Mouse (Mus musculus): Measurements from ENCODE around the gene Batf3.

Batf3 gene

DNA sequence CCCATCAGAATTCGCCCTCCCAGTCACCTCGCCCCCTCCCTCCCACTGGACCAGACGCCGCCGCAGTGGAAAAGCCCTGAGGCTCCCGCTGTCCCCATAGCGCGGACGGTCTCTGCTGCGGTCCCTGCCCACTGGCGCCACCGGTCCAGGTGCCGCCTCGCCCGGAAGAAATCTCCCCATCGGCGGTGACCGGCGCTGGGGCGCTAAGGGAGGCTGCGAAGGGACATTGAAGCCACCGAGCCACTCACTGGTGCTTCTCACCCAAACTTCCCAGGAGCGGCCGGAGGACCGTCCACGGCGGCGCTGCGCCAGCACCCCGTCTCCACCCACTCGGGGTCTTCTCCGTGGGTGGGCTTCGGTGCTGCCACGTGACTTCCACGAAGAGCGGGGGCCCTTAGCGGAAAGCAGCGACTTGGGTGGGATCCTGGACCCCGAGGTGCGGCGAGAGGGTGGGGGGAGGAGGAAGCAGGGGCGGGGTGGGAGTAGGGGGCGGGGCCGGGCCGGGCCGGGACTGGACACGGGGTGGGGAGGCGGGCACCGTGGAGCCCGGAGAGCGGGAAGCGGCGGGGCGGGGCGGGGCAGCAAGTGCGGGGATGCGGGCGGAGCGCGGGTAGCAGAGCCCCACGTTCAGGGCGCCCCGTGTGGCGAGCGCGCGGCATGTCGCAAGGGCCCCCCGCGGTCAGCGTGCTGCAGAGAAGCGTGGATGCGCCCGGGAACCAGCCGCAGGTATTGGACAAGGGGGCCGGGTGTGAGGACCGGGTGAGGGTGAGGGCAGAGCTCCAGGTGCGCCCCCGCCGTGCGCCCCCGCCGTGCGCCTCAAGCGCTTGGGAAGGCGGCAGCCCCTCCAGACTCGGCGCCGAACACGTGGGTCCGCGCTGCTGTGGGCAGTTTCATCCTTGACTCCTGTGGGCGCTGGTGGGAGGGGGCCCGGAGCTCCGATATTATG is at the start of gene Batf3:
Gene Batf3 (plus strand): TSS at position 46 of the 946 bp plus-strand sequence.
- in situ Hi-C loops (cut with MseI, MboI) = loop anchor here in 1 of 2 experiments (10.0 kb wide), 1 partner anchor 187 kb away; no protein-coding TSS in a partner anchor

DNA sequence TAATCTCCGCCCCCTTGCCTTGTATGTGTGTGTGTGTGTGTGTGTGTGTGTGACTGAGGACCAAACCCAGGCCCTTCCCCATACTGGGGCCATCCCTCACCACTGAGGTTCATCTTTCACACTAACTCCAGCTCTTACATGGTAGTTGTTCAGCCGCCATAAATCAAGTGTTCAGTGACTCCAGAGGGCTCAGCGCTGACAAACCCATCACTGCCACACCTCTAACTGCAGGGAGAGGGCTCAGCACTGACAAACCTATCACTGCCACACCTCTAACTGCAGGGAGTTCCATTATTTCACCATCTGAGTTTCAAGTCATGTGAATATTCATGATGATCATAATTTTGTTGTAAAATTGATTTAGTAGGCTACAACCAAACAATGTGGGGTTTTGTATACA is 44.1 kb upstream of the Batf3 start:
- in situ Hi-C loops (cut with MseI, MboI) = no loop called here

DNA sequence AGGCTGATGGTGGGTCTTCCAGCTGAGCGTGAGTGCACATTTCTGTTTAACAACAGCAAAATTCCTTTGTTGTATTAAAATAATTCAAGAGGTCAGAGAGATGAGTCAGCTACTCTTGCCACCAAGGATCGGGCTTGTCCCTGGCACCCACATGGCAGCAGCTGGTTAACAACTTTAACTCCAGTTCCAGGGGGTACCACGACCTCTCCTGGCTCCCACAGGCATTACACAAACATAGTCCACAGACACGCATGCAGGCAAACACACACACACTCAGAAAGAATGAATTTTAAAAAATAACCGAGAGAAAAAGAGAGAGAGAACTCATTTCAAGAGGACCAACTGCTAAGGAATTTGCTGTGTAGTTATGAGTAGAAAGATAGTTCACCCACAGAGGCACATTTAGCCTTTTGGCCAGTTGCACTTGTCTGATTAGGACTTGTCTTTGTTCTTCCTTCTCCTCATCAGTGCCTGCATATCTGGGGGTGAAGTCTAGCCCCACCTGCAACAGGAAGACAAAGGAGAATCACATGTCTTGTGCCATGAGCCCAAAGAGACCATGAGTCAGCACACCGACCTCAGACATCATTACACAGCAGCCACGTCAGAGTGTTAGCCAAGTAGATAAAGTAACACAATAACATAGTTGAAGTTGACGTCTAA is 42.6 kb upstream of the Batf3 start:
- in situ Hi-C loops (cut with MseI, MboI) = loop anchor here in 1 of 2 experiments (5.0 kb wide), 1 partner anchor 48 kb away; no protein-coding TSS in a partner anchor

DNA sequence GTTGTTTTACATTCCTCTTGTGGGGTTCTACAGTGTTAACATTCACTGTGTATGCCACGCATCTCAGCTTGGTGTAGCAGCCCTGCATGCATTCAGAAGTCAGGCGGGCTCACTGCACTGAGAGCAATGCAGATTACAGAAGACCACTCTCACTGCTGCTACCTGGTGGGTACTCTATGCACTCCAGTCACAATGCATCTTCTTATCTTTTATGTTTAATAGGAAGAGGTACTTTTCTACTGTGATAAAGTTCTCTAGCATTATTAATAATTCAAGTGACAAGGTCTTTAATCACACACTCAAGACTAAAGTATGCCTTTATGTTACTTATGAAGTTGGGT is 42.1 kb upstream of the Batf3 start:
- in situ Hi-C loops (cut with MseI, MboI) = loop anchor here in 1 of 2 experiments (5.0 kb wide), 1 partner anchor 48 kb away; no protein-coding TSS in a partner anchor

DNA sequence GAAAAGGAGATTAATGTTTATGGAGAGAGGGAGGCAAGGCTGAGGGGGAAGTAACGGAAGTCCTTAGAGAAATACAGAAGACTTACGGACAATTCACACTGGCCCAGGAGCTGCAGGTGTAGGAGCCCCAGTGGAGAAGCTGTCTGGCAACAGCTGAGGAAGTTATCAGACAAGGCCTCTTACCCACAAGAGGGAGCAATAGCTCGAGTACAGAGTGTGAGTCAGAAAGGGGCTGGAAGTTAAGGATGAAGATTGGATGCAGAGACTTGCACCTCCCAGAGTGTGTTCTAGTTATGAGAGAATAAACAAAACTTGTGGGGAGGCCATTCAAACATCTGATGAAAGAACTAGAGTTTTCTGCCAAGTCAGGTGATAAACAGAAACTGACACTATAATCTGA is 40.2 kb upstream of the Batf3 start:
- in situ Hi-C loops (cut with MseI, MboI) = loop anchor here in 1 of 2 experiments (5.0 kb wide), 1 partner anchor 50 kb away; no protein-coding TSS in a partner anchor

DNA sequence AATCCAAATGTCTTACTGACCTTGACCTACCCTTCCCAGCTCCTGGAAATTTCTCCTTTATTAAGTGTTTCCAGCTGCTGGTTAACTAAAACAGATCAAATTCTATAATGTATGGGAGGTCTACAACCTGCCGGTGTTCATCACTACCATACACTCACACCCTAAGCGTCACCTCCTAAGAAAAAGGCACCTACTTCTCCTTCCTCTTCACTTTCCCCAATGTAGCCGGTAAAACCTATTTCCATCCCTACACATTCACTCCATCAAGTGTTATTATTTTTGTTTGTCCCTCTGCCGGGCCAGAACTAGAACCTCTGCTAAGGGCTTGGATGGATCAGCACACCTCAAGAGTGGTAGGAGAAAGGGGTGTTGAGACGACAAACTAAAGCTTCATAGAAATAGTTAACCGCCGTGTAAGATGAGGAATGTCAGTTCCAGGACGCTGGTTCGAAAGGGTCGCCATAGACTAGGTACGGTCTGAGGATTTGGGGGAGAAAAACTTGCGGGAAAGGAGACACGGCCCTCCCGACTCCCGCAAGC is 35.3 kb upstream of the Batf3 start:
- in situ Hi-C loops (cut with MseI, MboI) = no loop called here

DNA sequence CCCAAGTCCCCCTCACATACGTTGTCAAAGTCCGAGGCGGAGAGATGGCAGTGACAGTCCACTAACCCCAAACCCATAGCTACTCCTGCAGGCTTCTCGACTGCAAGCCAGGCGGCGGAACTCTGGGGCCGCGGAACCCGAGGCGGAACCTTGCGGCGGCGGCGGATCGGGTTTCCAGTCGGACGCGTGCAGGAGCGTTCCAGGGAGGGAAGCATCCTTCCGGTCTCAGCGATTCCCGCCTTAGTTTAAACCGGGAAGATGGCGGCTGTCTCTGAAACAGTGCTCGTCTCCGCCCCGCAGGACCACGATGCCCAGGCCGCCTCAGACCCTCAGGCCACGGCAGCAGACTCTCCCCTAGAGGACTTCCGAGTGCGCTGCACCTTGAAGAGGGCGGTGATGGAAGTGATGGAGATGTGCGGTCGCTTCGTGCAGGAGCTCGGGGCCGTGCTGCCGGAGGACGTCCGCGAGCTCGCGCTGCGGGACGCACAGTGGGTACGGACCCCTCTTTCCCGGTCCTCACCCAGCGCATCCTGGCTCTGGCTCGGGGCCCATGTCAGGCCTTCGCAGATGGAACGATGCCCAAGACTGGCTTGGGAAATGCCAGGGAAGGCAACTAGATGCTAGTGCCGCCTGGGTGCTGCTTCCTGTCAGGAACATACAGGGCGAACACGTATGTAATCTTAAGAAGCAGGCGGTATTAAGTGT is 34.7 kb upstream of the Batf3 start, which contains the start of the genes Tatdn3 and Nsl1:
Gene Tatdn3 (minus strand): TSS at position 152 of the 705 bp plus-strand sequence.
Gene Nsl1 (plus strand): TSS at position 232 of the 705 bp plus-strand sequence.
- in situ Hi-C loops (cut with MseI, MboI) = no loop called here

DNA sequence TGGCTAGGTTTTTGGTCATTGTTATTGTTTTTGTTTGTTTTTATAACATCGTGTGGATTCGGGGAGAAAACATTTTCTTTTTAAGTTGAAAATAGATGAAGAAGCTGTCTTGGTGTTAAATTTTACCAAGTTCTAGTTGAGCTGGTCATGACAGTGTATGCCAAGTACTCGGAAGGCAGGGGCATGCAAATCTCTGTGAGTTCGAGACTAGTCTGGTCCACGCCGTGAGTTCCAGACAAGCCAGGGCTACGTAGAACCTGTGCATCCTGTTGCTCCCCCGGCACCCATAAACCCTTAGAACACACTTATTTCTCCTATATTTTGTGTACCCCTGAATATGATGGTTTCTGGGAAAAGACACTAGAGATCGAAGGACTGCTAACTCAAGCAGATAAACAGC is 33.9 kb upstream of the Batf3 start:
- in situ Hi-C loops (cut with MseI, MboI) = no loop called here

DNA sequence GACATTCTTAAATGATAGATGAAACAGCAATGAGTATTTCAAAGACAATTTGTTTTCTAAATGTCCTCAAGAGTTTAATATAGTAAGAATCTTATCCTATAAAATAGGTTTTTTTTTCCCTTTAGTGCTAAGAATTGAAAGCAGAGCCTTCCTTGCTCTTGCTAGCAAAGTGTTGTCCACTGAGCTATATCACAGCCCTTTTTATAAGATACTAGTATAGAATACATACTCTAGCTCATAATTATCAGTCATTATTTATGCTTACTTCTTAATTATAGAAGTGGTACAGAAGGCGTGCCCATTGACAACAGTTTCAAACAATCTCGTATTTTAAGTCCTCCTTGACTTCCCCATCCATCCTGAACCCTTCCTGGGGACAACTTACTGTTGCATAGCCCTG is 33.1 kb upstream of the Batf3 start:
- in situ Hi-C loops (cut with MseI, MboI) = no loop called here

DNA sequence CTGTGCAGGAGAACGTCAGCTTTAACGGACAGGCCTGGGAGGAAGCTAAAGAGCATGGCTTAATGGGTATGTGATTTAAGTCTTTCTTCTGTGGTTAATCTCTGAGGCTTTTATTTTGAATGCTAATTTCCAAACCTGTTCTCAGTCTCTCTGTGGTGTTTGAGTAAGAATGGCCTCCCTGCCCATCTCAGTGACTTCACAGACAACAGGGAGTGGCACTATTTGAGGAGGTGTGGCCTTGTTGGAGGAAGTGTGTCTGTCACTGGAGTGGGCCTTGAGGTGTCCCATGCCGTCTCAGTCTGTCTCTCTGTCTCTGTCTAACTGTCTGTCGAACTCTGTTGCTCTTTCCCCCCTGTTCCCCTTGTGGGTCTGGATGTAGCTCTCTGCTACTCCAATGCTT is 32.5 kb upstream of the Batf3 start:
- in situ Hi-C loops (cut with MseI, MboI) = no loop called here

DNA sequence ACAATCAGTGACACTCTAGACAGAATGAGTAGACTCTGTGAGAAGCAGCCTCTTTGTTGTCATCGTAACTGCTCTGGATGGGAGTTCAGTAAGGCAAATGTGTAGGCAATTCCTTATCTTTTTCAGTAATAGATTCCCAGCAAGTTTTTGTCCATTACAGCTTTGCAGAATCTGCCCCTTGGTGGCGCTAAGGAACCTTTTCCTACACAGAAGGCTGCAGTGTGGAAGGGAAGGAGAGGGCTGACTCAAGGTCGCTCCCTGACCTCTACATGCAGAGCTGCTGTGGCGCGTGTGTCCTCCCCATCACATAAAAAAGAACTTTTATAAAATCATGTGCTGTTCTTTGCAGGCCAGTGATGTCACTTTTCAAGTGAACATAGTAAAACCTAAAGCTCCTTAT is 29.3 kb upstream of the Batf3 start:
- in situ Hi-C loops (cut with MseI, MboI) = no loop called here

DNA sequence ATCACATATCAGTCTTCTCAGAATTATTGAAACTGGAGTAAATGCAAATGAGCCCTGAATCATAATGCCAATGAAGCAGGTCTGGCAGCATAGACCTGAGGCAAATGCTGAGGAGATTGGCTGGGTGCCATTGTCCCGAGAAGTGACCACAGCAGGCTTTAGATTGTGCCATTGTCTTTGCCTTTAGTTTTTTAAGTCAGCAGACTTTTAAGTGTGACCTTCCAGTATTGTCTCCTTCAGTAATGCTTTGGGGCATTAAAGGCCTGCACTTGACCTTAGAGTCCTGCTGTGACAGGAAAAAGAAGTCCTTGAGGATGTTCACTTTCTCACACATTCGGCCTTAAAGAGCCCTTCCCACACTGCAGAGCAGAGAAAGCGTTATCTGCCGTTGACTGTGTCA is 27.4 kb upstream of the Batf3 start:
- in situ Hi-C loops (cut with MseI, MboI) = no loop called here

DNA sequence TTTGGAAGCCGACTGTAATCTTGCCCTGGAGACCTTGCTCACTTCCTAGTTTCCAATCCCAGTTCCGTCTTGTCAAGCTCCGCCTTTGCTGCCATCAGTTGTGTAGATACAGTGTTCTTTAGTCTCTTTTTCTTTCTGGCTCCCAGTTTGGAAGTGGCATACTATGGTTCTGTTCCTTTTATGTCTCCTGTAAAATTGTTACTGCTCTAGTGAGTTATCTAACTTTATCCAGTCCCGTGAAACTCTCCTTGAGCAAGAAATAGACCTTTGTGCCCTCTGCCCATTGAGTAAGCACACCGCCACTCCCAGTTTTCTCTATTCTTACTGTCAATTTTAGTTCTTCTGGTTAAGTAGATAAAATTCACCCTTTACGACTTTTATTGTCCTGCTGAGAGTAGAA is 26.0 kb upstream of the Batf3 start:
- in situ Hi-C loops (cut with MseI, MboI) = no loop called here

DNA sequence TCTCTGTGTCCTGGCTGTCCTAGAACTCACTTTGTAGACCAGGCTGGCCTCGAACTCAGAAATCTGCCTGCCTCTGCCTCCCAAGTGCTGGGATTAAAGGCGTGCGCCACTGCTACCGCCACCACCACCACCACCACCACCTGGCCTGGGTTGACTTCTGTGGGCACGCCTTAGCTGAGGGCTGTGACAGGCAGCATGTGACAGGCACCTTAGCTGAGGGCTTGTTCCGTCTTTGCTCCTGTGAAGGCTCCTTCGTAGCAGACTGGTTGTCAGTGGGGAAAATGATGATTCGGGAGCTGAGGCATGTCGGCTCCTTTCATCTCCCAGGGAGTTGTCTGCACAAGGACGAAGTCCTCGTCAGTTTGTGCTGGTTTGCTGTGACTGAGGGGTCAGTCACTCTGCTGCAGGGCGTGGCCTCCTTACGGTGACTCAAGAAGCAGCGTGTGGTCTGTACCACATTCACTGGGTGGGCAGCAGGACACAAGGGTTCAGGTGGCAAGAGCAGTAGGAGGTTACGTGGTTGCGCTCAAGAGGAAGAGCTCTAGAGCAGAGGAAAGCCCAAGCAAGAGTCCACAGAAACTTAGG is 25.2 kb upstream of the Batf3 start:
- in situ Hi-C loops (cut with MseI, MboI) = no loop called here

DNA sequence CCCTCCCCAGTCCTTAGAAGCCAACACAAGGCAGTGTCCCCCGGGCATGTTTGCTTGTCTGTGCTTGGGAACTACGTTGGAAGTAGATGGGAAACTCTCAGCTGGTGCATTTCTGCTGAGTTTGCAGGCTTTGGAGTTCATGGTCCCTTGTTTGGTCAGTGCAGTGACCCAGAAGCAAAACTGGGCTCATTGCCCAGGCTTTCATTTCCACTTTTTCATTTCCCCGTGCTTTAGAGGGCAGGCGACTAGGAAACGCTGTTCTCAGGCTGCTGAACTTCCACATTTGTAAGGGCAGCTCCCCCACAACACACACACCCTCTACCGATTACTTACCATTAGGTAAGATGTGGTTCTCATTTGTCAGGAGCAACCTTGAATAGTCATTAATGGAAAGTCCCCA is 24.6 kb upstream of the Batf3 start:
- in situ Hi-C loops (cut with MseI, MboI) = no loop called here

DNA sequence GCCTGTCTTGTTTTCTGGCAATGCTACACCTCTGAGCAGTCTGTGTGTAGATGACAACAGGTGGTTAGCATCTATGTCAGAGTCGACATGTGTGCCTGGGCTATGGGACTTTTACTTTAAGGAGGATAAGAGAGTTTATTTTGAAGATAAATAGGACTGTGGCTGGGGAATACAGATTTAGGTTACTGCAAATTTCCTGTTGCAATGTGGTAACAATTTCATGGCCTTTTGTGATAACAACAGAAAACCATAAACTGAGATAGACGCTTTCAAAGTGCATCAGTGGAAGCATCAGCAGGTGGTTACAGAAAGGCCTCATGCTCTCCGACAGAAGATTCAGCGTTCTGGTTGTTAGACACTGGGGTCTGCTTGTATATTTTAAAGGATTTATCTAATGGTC is 24.2 kb upstream of the Batf3 start:
- in situ Hi-C loops (cut with MseI, MboI) = no loop called here

DNA sequence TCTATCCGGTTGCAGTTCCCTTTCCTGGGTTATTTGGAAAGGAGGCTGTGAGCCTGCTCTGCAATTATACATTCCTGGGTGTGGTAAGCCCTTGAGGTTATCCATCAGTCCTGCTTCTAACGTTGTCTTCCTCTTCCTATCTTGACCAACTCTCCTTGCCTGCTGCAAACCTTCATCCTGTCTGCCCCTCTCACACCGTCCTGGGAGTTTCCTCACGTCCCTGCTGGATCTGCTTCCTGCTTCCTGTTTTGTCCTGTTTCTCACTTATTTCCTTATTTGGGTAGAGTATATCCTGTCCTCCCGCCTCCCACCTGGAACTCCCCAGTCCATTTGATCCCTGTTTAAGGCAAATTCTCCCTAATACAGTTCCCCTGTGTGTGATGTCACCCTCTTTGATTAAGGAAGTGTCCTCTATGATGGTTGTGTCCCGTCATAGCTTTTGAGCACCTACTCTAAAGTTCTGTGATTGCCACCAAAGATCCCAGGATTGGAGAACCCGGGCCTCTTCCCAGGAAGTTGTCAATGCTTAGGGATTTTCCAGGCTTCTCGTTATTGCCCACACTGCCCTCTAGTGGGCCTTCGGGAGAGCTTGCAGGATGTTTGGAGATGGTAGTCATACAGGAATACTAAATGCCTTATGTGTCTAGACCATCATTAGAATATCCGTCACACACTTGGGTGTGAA is 22.3 kb upstream of the Batf3 start:
- in situ Hi-C loops (cut with MseI, MboI) = no loop called here

DNA sequence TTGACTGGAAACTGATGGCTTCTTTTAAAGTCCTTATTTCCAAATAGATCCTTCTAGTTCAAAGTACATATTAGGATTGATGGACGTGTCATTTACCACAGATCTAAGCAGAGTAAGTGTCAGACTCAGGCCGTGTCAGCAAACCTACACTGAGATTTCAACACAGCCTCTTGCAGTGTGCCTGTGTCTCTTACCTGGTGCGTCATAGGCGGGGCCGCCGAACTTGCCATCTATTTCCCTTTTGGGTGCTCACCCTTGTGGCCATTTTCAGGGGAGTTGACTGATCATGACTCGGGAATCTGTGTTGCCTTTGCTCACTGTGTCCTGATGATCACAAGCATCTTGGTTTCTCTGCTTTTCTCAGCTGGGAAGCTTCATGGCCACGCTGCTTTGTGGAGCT is 14.4 kb upstream of the Batf3 start:
- in situ Hi-C loops (cut with MseI, MboI) = no loop called here

DNA sequence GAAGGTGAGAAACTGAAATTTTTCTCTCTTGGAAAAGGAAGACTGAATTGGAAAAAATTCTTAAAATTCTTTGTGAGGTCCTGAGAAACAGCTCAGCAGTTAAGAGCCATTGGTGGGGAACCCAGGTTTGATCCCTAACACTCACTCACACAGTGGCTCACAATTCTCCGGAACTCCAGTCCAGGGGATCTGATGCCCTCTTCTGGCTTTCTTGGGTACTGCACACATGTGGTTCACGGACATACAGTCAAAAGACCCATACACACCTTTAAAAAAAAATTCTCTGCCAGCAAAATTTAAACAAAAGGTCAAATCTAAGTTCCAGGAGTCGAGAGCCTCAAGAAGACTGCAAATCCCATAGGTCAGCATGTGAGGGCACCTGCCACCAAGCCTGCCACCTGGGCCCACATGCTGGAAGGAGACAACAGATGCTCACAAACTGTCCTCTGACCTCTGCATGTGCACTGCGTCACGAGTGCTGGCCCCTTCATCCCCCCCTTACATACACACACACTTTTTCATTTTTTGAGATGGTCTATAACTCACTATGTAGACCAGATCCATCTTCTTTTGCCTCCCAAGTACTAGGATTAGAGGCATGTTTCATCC is 12.6 kb upstream of the Batf3 start:
- in situ Hi-C loops (cut with MseI, MboI) = no loop called here

DNA sequence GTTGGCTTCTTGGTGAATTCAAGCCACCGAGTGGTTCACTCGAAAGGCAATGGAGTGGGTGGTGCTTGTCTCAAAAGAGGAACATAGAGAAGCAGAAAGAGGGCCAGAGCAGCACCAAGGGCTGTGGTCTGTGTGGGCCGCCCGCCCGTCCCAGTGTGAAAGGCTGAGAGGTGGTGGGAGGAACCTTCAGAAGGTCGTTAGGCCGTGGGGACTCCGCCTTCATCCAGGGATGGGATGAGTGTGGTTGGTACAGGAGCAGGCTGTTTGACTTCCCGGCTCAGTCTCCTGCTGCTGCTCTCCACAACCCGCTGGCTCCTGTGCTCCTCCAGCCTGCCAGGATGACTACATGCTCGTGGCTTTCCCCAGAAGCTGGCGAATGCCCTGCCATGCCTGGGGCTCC is 12.1 kb upstream of the Batf3 start:
- in situ Hi-C loops (cut with MseI, MboI) = no loop called here
